Mouse (Mus musculus): Measurements from ENCODE around the gene Cybb.
A peak's percentile ranks its signal among the peaks of the same experiment; 100 is the strongest.
"Not testable (repeated sequence)": the region's sequence is repeated elsewhere in the genome, so short reads cannot be mapped to it uniquely, and the experiment has no call there.

The Cybb gene

DNA sequence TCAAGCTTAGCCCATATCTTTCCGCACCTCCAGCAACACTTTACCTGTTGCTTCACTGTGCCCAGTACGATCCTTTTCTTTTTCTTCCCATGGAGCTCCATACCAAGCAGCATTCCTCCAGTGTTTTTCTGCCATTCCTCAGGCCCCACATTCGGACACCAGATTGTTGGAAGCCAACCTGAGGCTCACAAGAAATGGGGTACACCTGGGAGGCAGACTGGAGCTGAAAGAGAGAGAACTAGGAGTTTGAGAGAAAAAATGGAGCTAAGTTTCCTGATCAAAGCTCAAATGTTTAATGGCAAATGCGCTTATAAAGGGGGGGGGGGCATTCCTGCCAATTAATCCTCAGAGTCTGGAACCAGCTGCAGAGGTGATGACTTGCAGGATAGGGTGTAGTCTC lies at the start of gene Cybb:
Gene Cybb (minus strand): TSS at position 101 of the 400 bp plus-strand sequence.
- DNase-seq (ENCODE audit: low spot score in 2 of 2): no peak

- DNase-seq (ENCODE audit: low spot score in 2 of 2): no peak
Observed at GRCm38 (mm10) chrX:9536881-9537280, 49.3 kb upstream of the Cybb start.

- DNase-seq (ENCODE audit: low spot score in 2 of 2): peak; percentile 11 to 47
Observed at GRCm38 (mm10) chrX:9519969-9520368, 32.4 kb upstream of the Cybb start.

GRCm38 (mm10) chrX:9517531-9517930 lies 30.0 kb upstream of the Cybb start:
- DNase-seq (ENCODE audit: low spot score in 2 of 2): not testable (repeated sequence)

DNA sequence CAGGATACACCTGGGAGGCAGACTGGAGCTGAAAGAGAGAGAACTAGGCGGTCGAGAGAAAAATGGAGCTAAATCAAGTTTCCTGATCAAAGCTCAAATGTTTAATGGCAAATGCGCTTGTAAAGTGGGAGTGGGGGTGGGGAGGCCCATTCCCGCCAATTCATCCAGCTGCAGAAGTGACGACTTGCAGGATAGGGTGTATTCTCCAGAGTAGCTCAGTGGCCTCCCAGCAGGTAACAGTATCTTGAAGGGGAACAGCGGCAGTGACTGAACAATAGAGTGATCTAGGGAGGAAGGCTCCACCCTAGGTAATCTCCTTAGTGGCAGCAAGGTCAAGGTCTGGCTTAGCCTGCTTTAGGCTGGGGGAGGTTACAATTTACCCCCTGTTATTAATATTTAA lies 12.5 kb downstream of the Cybb start:
- not testable (repeated sequence) for DNase-seq (ENCODE audit: low spot score in 2 of 2)

DNA sequence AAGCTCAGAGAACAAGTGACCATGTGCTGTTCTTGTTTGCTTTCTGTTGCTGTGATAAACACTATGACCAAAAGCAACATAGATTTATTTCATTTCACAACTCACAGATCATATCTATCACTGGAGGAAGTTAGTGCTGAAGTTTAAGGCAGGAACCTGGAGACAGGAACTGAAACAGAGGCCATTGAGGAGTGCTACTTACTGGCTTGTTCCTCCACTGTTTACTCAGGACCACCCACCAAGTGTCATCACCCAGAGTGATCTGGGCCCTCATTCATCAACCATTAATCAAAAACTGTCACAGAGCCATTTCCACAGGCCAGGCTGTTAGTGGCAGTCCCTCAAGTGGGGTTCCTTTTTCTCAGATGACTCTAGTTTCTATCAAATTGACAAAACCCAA lies 13.1 kb downstream of the Cybb start:
- no peak for DNase-seq (ENCODE audit: low spot score in 2 of 2)

- peak; percentile 15 to 30 for DNase-seq (ENCODE audit: low spot score in 2 of 2)
Observed at GRCm38 (mm10) chrX:9473768-9474167, 13.8 kb downstream of the Cybb start.

DNA sequence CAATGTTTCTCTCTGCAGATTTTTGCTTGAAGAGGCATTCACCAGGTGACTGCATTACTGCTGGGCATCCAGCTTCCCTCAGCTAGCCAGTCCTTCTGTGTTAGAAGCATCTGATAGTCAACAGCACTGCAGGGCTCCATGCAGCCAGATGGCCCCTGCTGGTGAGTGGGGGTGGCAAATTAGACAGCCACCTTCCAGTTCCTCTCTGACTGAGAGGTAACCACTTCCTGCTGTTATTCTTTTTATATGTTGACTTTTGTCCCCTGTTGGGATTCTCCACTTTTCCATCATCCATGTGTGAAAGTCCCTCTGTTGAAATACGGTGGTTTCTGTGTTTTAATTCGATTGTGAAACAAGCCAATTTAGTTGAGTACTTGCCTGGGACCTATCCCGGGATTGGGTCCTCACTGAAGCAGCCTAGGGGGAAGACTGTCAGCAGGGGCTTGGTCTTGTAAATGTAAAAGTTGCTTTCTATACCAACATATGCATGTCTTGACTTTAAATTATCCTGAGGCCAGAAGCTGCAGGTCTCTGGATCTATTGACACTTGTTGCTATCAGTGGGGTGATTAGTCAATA lies 16.7 kb downstream of the Cybb start:
- DNase-seq (ENCODE audit: low spot score in 2 of 2): peak; percentile 64 to 68

DNA sequence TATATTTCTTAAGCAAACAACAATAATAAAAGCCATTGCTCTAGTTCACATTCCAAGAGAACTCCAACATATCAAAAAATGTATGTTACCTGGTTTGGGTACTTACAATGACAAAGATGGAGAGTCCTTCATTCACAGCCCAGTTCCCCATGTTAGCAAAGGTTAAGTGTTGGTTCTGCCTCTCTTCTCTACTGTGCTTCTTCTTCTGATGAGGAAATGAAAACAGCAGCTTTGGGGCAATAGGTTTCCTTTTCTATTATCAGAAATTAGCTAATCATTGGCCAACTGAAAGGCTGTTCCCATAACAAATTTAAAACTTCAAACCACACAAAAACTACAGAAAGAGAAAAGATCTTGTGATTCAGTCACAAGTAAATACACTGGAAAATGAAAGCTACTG lies 18.5 kb downstream of the Cybb start:
- DNase-seq (ENCODE audit: low spot score in 2 of 2): peak; percentile 27 to 49

GRCm38 (mm10) chrX:9467020-9467419 lies 20.6 kb downstream of the Cybb start:
- peak in 1 of 2 experiments; percentile 30 for DNase-seq (ENCODE audit: low spot score in 2 of 2)

DNA sequence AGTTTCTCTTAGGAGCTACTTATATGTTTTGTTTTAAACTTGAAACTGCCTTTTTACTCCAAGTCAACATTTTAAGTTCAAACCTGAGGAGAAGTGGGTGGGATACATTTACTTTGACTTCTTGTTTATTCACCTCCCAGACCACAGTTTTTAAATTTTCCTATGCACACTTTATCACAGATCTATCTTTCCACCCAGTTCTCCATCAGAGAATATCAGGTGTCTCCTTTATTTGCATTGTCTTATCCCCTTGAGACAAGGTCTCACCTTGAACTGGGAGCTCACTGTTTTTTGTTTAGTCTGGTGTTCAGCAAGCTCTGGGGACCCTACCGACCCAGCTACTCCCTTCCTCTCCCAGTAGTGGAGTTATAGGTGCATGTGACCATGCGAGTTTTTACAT lies 21.7 kb downstream of the Cybb start:
- no peak for DNase-seq (ENCODE audit: low spot score in 2 of 2)

DNA sequence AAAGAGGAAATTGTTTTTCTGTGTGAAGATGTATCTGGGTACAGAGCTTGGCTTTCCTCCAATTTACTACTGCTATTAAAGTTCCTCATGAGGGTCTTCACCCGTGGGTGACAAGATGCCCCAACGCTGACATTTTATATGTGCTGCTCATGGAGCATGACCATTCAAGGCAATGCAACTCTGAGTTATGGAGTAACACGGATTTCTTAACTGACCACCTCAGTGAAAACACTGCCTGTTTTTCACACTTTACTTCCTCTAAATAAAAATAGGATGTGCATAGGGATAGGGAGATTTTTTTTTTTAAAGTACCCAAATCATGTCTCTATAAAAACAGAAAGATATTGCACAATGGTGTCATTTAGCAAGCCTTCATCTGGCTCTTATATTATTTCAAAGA lies 24.9 kb downstream of the Cybb start:
- DNase-seq (ENCODE audit: low spot score in 2 of 2): no peak

DNA sequence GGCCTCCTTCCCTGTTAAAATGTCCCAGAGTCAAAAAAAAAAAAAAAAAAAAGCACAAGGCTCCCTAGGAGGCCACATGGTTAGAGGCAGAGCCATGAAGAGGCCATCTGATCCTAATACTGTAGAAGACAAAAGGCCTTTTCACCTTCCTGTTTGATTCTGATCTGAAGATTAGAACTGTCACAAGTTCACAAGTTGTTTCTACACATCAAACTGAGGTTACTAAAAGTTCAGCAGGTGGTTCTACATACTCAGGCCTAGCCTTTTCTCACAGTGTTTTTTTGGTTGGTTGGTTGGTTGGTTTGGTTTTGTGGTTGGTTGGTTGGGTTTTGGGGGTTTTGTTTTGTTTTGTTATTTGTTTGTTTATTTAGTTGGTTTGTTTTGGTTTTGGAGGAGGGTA lies 26.2 kb downstream of the Cybb start:
- no peak for DNase-seq (ENCODE audit: low spot score in 2 of 2)

- no peak for DNase-seq (ENCODE audit: low spot score in 2 of 2)
Observed at GRCm38 (mm10) chrX:9460387-9460930, 27.1 kb downstream of the Cybb start.

DNA sequence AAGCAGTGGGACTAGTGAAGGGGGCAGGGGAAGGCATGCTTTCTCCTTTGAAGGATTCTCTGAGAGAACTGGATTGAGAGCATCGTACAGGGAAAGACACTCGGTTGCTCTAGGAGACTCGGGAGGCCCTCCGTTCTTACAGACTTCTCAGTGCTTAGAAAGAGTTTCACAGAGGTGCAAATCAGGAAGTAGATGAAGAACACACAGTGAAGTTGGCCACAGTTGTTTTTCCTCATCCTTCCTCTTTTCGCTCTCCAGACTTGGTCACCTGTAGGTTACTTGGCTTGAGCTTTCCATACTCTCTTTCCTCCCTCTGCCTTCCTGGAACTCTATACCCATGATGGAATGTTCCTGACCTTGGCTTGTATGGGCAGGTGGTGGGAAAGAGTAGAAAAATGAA lies 35.2 kb downstream of the Cybb start:
- DNase-seq (ENCODE audit: low spot score in 2 of 2): no peak

DNA sequence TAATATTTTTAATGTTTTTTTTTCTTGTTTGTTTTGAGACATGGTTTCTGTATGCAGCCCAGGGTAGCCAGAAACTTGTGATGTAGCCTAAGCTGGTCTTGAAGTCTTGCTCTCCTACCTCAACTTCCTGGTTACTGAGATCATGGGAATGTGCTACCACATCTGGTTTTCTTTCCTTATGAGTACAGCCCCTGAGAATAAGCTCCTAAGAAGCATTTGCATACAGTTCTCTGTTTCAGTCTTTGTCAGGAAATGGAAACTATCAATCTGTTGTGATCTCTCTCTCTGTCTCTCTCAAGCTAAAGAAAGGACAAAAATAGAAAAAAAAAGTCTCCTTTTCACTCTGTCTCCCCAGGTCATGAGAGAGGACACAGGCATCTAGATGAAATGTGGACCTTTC lies 40.3 kb downstream of the Cybb start:
- DNase-seq (ENCODE audit: low spot score in 2 of 2): no peak

GRCm38 (mm10) chrX:9441102-9441501 lies 46.5 kb downstream of the Cybb start:
- no peak for DNase-seq (ENCODE audit: low spot score in 2 of 2)

GRCm38 (mm10) chrX:9440556-9440955 lies 47.0 kb downstream of the Cybb start:
- DNase-seq (ENCODE audit: low spot score in 2 of 2): no peak

GRCm38 (mm10) chrX:9439257-9439656 lies 48.3 kb downstream of the Cybb start:
- DNase-seq (ENCODE audit: low spot score in 2 of 2): no peak

DNA sequence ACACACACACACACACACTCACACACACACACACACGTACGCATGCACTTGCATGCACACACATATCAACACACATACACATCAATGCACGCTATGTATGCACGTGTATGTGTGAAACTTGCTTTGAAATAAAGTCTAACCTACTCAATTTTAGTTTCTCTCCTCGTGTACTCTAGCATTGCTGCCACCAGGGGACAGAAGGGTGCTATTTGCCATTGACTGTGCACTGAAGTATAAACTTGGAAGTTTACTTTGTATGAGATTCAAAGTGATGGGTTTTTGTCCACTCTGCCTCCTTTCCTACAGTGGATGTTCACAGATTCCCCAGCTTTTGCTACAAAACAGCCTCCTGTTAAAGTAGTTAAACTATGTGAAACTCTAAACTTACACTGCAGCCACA lies 73.7 kb downstream of the Cybb start:
- DNase-seq (ENCODE audit: low spot score in 2 of 2): no peak
